Mouse (Mus musculus): ENCODE results near the gene Isca2.

The Isca2 gene

GRCm38 (mm10) chr12:84772726-84773441, at the start of gene Isca2, which contains the start of gene Npc2:
TSS of gene Isca2 (plus strand) at chr12:84773251.
TSS of gene Npc2 (minus strand) at chr12:84773152.
- in situ Hi-C loops (cut with MboI) = no loop called here

GRCm38 (mm10) chr12:84726391-84726790, 46.7 kb upstream of the Isca2 start:
- in situ Hi-C loops (cut with MboI) = no loop called here

- in situ Hi-C loops (cut with MboI) = no loop called here
Observed at GRCm38 (mm10) chr12:84726986-84727385, 46.1 kb upstream of the Isca2 start.

- in situ Hi-C loops (cut with MboI) = no loop called here
Observed at GRCm38 (mm10) chr12:84727434-84727833, 45.6 kb upstream of the Isca2 start.

GRCm38 (mm10) chr12:84728421-84728820, 44.6 kb upstream of the Isca2 start:
- in situ Hi-C loops (cut with MboI) = no loop called here

- in situ Hi-C loops (cut with MboI) = no loop called here
Observed at GRCm38 (mm10) chr12:84733366-84733765, 39.7 kb upstream of the Isca2 start.

- in situ Hi-C loops (cut with MboI) = no loop called here
Observed at GRCm38 (mm10) chr12:84743496-84743895, 29.6 kb upstream of the Isca2 start.

GRCm38 (mm10) chr12:84745700-84746099, 27.4 kb upstream of the Isca2 start:
- in situ Hi-C loops (cut with MboI) = no loop called here

- in situ Hi-C loops (cut with MboI) = no loop called here
Observed at GRCm38 (mm10) chr12:84748134-84748533, 24.9 kb upstream of the Isca2 start.

GRCm38 (mm10) chr12:84750661-84751060, 22.4 kb upstream of the Isca2 start:
- in situ Hi-C loops (cut with MboI) = loop anchor here (5.0 kb wide), 1 partner anchor 98 kb away; no protein-coding TSS in a partner anchor

GRCm38 (mm10) chr12:84752131-84752977, 20.7 kb upstream of the Isca2 start:
- in situ Hi-C loops (cut with MboI) = loop anchor here (5.0 kb wide), 1 partner anchor 100 kb away; no protein-coding TSS in a partner anchor

GRCm38 (mm10) chr12:84755008-84755695, 17.9 kb upstream of the Isca2 start:
- in situ Hi-C loops (cut with MboI) = no loop called here

- in situ Hi-C loops (cut with MboI) = no loop called here
Observed at GRCm38 (mm10) chr12:84756016-84756415, 17.0 kb upstream of the Isca2 start.

GRCm38 (mm10) chr12:84759063-84759462, 14.0 kb upstream of the Isca2 start:
- in situ Hi-C loops (cut with MboI) = no loop called here

- in situ Hi-C loops (cut with MboI) = no loop called here
Observed at GRCm38 (mm10) chr12:84762532-84762931, 10.5 kb upstream of the Isca2 start.

GRCm38 (mm10) chr12:84763577-84764218, 9.4 kb upstream of the Isca2 start:
- in situ Hi-C loops (cut with MboI) = no loop called here

- in situ Hi-C loops (cut with MboI) = no loop called here
Observed at GRCm38 (mm10) chr12:84764756-84765155, 8.3 kb upstream of the Isca2 start.

- in situ Hi-C loops (cut with MboI) = no loop called here
Observed at GRCm38 (mm10) chr12:84765506-84765905, 7.5 kb upstream of the Isca2 start.

- in situ Hi-C loops (cut with MboI) = no loop called here
Observed at GRCm38 (mm10) chr12:84766113-84766735, 6.8 kb upstream of the Isca2 start.

- in situ Hi-C loops (cut with MboI) = no loop called here
Observed at GRCm38 (mm10) chr12:84767510-84767909, 5.5 kb upstream of the Isca2 start.

GRCm38 (mm10) chr12:84769624-84770023, 3.4 kb upstream of the Isca2 start:
- in situ Hi-C loops (cut with MboI) = no loop called here

Data from mature B cell (primary cell).